Mouse (Mus musculus) heart, postnatal 0 days (tissue): ENCODE measurements around the gene Asap2. TPM values are rescaled to one million over a fixed set of nuclear protein-coding genes. Genes with fewer than 3 reads are reported as not detected.

Experiments
- ATAC-seq: fragments of 200-750 bp; cut with Nextera tagmentation; 2 replicates; pipeline ENCODE4 v1.8.0; 2017; ENCODE audit warnings: low read depth, moderate number of reproducible peaks, moderate library complexity; ENCODE audit not compliant: insufficient read depth
- DNase-seq: peaks from one replicate; pipeline ENCODE4 v3.0.0-alpha.2; 2016; ENCODE audit warnings: low spot score
- H3K27ac ChIP-seq: fragments of 300-500 bp; sonication (generic); 2 replicates; pipeline ENCODE4 v1.5.1; 2014; ENCODE audit warnings: low read depth, mild to moderate bottlenecking
- H3K27me3 ChIP-seq: fragments of 300-500 bp; sonication (generic); 2 replicates; pipeline ENCODE4 v1.6.1; 2014; ENCODE audit warnings: low read length, mixed read lengths; ENCODE audit not compliant: control insufficient read depth, insufficient read depth
- H3K36me3 ChIP-seq: fragments of 300-500 bp; sonication (generic); replicated peaks from 2 replicates; pipeline ENCODE4 v1.6.1; 2014; ENCODE audit warnings: low read length, mixed read lengths; ENCODE audit not compliant: control insufficient read depth, insufficient read depth
- H3K4me1 ChIP-seq: fragments of 300-500 bp; sonication (generic); 2 replicates; pipeline ENCODE4 v1.6.1; 2014; ENCODE audit warnings: antibody characterized with exemption; ENCODE audit not compliant: control insufficient read depth, insufficient read depth
- H3K4me2 ChIP-seq: fragments of 300-500 bp; sonication (generic); 2 replicates; pipeline ENCODE4 v1.6.1; 2014; ENCODE audit warnings: low read depth, mild to moderate bottlenecking, low read length, moderate library complexity
- H3K4me3 ChIP-seq: fragments of 300-500 bp; sonication (generic); 2 replicates; pipeline ENCODE4 v1.5.1; 2014; ENCODE audit warnings: low read depth, low read length
- H3K9ac ChIP-seq: fragments of 300-500 bp; sonication (generic); replicated peaks from 2 replicates; pipeline ENCODE4 v1.6.1; 2014; ENCODE audit warnings: low read depth, low read length, mixed read lengths
- H3K9me3 ChIP-seq: fragments of 300-500 bp; sonication (generic); replicated peaks from 2 replicates; pipeline ENCODE4 v1.6.1; 2016; ENCODE audit warnings: low read length; ENCODE audit not compliant: control insufficient read depth
- CTCF ChIP-seq: IDR thresholded peaks from 2 replicates; pipeline ENCODE4 v1.5.1; 2016; ENCODE audit warnings: antibody characterized with exemption, control low read depth, low read depth
- EP300 ChIP-seq: IDR thresholded peaks from 2 replicates; pipeline ENCODE4 v1.6.1; 2016; ENCODE audit warnings: antibody characterized with exemption, low read depth
- WGBS: fragments of 180-500 bp; shearing (Covaris S2); extraction: QIAGEN DNeasy Blood & Tissue Kit; methylation state at CpG from one replicate; pipeline ENCODE4 v1.1.7; 2014; 5-methylcytosine and 5-hydroxymethylcytosine counted together
- polyA plus RNA-seq: library from polyadenylated mRNA; unstranded; fragments of >200 nt; fragmentation: Nextera tagmentation; extraction: Ambion mirVana; gene quantifications from 2 replicates; pipeline ENCODE4 v1.2.1, GENCODE M21; 2015
- total RNA-seq: library from RNA; depleted of rRNA; stranded (reverse); fragments of >200 nt; gene quantifications from 2 replicates; pipeline ENCODE4 v1.2.3, GENCODE M21; 2014; ENCODE audit warnings: low replicate concordance

The Asap2 gene
- total and polyA plus RNA-seq, 2 experiments from 2014 or later: 4.1 to 9.6 TPM

DNA sequence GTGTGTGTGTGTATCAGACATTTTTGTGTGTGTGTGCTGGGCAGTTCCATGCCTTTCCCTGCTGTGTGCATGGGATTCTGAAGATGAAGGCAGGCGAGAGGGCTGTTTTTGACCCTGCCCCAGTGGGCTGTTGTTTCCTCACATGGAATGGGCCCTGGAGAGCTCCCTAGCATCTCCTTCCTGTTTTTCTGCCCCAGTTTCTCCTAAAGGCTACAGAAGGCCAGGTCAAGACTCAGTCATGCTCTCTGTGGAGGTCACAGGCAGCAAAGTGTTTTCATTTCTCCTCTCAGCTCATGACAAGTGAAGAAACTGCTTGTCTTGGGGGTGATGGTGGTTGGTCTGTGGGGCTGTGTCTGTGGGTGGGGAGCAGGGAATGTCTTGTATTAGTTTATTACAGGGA is 195.9 kb downstream of the Asap2 start:
- ATAC-seq (no peak), DNase-seq (no peak)
- Histone ChIP-seq H3K4me3 (no peak overlapping the region), H3K27me3 (no peaks in the 10 kb centered on the region), H3K36me3 (no peaks in the 10 kb centered on the region), H3K9me3 (no peaks in the 10 kb centered on the region), H3K4me2 (no peak overlapping the region), H3K9ac (no peak overlapping the region), H3K4me1 (peaks cover 8% of the 10 kb centered on the region; the same call in 1 of the 2 replicates), H3K27ac (no peak overlapping the region)
- no peak for TF ChIP-seq CTCF
- no peak for TF ChIP-seq EP300
- 80% methylated on average over 1 of the region's 1 CpGs for WGBS

DNA sequence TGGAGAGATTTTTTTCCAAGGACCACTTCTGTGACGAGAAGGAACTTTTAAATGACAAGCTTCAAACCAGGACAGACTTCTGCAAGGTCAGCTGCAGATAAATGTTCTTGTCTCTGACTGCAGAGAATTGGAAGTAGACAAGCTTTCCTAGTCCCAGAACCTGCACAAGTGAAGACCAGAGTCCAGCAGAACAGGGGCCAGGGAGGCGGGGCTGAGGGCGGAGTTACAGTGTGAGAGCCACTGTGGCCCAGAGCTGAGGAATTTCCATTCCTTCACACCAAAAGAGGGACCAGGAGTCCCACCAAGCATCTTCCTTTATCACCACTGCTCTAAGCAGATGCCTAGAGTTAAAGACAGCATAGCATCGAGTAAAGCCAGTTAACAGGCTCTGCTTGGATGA is 198.6 kb downstream of the Asap2 start:
- Histone ChIP-seq H3K9me3 (no peaks in the 10 kb centered on the region), H3K36me3 (no peaks in the 10 kb centered on the region), H3K4me3 (no peak overlapping the region), H3K4me1 (no peaks in the 10 kb centered on the region), H3K9ac (no peak overlapping the region), H3K27me3 (no peaks in the 10 kb centered on the region), H3K4me2 (no peak overlapping the region), H3K27ac (no peak overlapping the region)
- DNase-seq: no peak
- ATAC-seq: no peak
- 70% methylated on average over 4 of the region's 4 CpGs for WGBS
- TF ChIP-seq CTCF: no peak
- TF ChIP-seq EP300: no peak

GRCm38 (mm10) chr12:21191546-21191945 is 201.3 kb downstream of the Asap2 start:
- no peaks in the 10 kb centered on the region for H3K36me3 ChIP-seq
- TF ChIP-seq CTCF (no peak), EP300 (no peak)
- no peak overlapping the region for H3K4me3 ChIP-seq
- ATAC-seq (no peak), DNase-seq (no peak)
- H3K27me3 ChIP-seq: no peaks in the 10 kb centered on the region
- H3K4me1 ChIP-seq: no peaks in the 10 kb centered on the region
- no peak overlapping the region for H3K4me2 ChIP-seq
- no peaks in the 10 kb centered on the region for H3K9me3 ChIP-seq
- WGBS: 60% methylated on average over 2 of the region's 2 CpGs
- no peak overlapping the region for H3K27ac ChIP-seq
- no peak overlapping the region for H3K9ac ChIP-seq

- Histone ChIP-seq H3K27me3 (no peaks in the 10 kb centered on the region), H3K27ac (no peak overlapping the region), H3K9ac (no peak overlapping the region), H3K36me3 (peaks cover 12% of the 10 kb centered on the region), H3K4me2 (no peak overlapping the region), H3K4me3 (no peak overlapping the region), H3K4me1 (no peaks in the 10 kb centered on the region), H3K9me3 (no peaks in the 10 kb centered on the region)
- no peak for ATAC-seq
- TF ChIP-seq EP300 (no peak), CTCF (no peak)
- no peak for DNase-seq
- WGBS: 79% methylated on average over 3 of the region's 3 CpGs
These were observed 205.2 kb downstream of the Asap2 start for GRCm38 (mm10) chr12:21195497-21195896.

DNA sequence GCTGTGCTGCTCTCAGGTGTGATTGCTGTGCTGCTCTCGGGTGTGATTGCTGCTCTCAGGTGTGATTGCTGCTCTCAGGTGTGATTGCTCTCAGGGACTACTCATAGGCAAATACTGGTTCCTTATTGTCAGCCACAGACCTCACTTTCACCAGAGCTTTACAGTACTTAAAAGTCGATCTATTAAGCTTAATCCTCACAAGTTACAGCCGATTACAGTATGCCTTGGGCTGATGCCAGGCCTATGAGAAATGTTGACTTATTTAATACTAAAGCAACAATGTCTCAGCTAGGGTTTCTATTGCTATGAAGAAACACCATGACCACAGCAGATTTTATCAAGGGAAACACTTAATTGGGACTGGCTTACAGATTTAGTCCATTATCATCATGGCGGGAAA is 206.2 kb downstream of the Asap2 start:
- TF ChIP-seq EP300: no peak
- no peak for TF ChIP-seq CTCF
- WGBS: 82% methylated on average over 4 of the region's 4 CpGs
- Histone ChIP-seq H3K9ac (no peak overlapping the region), H3K36me3 (peaks cover 13% of the 10 kb centered on the region), H3K4me2 (no peak overlapping the region), H3K4me1 (no peaks in the 10 kb centered on the region), H3K9me3 (no peaks in the 10 kb centered on the region), H3K27ac (no peak overlapping the region), H3K27me3 (no peaks in the 10 kb centered on the region), H3K4me3 (no peak overlapping the region)
- DNase-seq: no peak
- ATAC-seq: no peak

GRCm38 (mm10) chr12:21200613-21201012 is 210.4 kb downstream of the Asap2 start:
- ATAC-seq: no peak
- Histone ChIP-seq H3K4me2 (no peak overlapping the region), H3K36me3 (peaks cover 13% of the 10 kb centered on the region), H3K9ac (no peak overlapping the region), H3K27ac (no peak overlapping the region), H3K27me3 (no peaks in the 10 kb centered on the region), H3K4me3 (no peak overlapping the region), H3K9me3 (no peaks in the 10 kb centered on the region), H3K4me1 (peaks cover 20% of the 10 kb centered on the region; the same call in 1 of the 2 replicates)
- no peak for TF ChIP-seq EP300
- no peak for TF ChIP-seq CTCF
- 89% methylated on average over 8 of the region's 8 CpGs for WGBS
- DNase-seq: no peak
